Mouse (Mus musculus): ENCODE measurements at regions not wholly inside any gene's neighbourhood (a gene's known extent, or its start where the extent isn't known, plus 50 kb on each side); places are given as distances from the start of the nearest gene placed in this dataset.

- ATAC-seq = no peak
- H3K9me3 ChIP-seq (ENCODE audit: low read length) = no peaks in the 10 kb centered on the region
- no peak overlapping the region for H3K27ac ChIP-seq (ENCODE audit: low read depth)
- TF ChIP-seq EP300 (IDR thresholded peaks at IDR 0.05; ENCODE audit: low read depth) = no peak
- TF ChIP-seq CTCF (IDR thresholded peaks at IDR 0.05; ENCODE audit: low read depth) = no peak
- DNase-seq = no peak
- no peaks in the 10 kb centered on the region for H3K4me1 ChIP-seq (ENCODE audit: insufficient read depth)
- no peaks in the 10 kb centered on the region for H3K36me3 ChIP-seq (replicated peaks; ENCODE audit: insufficient read depth, low read length)
- no peaks in the 10 kb centered on the region for H3K27me3 ChIP-seq (ENCODE audit: insufficient read depth, low read length)
- no peak overlapping the region for H3K4me3 ChIP-seq (ENCODE audit: low read depth, low read length)
- H3K9ac ChIP-seq (replicated peaks) = no peak overlapping the region
- 43% methylated on average over 2 of the region's 2 CpGs for WGBS (ENCODE audit: insufficient replicate concordance)
- H3K4me2 ChIP-seq (ENCODE audit: low read depth, low read length) = no peak overlapping the region
Measured at GRCm38 (mm10) chr2:10966891-10967290, 205.0 kb upstream of the Prkcq start.

GRCm38 (mm10) chr2:10969111-10969689 is 202.7 kb upstream of the Prkcq start:
- H3K4me3 ChIP-seq (ENCODE audit: low read depth, low read length) = no peak overlapping the region
- no peaks in the 10 kb centered on the region for H3K36me3 ChIP-seq (replicated peaks; ENCODE audit: insufficient read depth, low read length)
- TF ChIP-seq CTCF (IDR thresholded peaks at IDR 0.05; ENCODE audit: low read depth) (no peak), EP300 (IDR thresholded peaks at IDR 0.05; ENCODE audit: low read depth) (no peak)
- no peak overlapping the region for H3K9ac ChIP-seq (replicated peaks)
- H3K4me1 ChIP-seq (ENCODE audit: insufficient read depth) = no peaks in the 10 kb centered on the region
- 83% methylated on average over 10 of the region's 10 CpGs for WGBS (ENCODE audit: insufficient replicate concordance)
- H3K4me2 ChIP-seq (ENCODE audit: low read depth, low read length) = no peak overlapping the region
- H3K9me3 ChIP-seq (ENCODE audit: low read length) = no peaks in the 10 kb centered on the region
- DNase-seq (no peak), ATAC-seq (no peak)
- H3K27me3 ChIP-seq (ENCODE audit: insufficient read depth, low read length) = no peaks in the 10 kb centered on the region
- no peak overlapping the region for H3K27ac ChIP-seq (ENCODE audit: low read depth)

- no peak overlapping the region for H3K4me2 ChIP-seq (ENCODE audit: low read depth, low read length)
- WGBS (ENCODE audit: insufficient replicate concordance) = 46% methylated on average over 3 of the region's 3 CpGs
- H3K4me1 ChIP-seq (ENCODE audit: insufficient read depth) = no peaks in the 10 kb centered on the region
- H3K27me3 ChIP-seq (ENCODE audit: insufficient read depth, low read length) = no peaks in the 10 kb centered on the region
- no peak for TF ChIP-seq EP300 (IDR thresholded peaks at IDR 0.05; ENCODE audit: low read depth)
- no peak for TF ChIP-seq CTCF (IDR thresholded peaks at IDR 0.05; ENCODE audit: low read depth)
- H3K27ac ChIP-seq (ENCODE audit: low read depth) = no peak overlapping the region
- no peak for DNase-seq
- H3K4me3 ChIP-seq (ENCODE audit: low read depth, low read length) = no peak overlapping the region
- no peak overlapping the region for H3K9ac ChIP-seq (replicated peaks)
- no peaks in the 10 kb centered on the region for H3K9me3 ChIP-seq (ENCODE audit: low read length)
- no peak for ATAC-seq
- no peaks in the 10 kb centered on the region for H3K36me3 ChIP-seq (replicated peaks; ENCODE audit: insufficient read depth, low read length)
Measured at GRCm38 (mm10) chr2:10972051-10972450, 199.9 kb upstream of the Prkcq start.

GRCm38 (mm10) chr2:10978772-10979171 is 193.1 kb upstream of the Prkcq start:
- no peak overlapping the region for H3K4me2 ChIP-seq (ENCODE audit: low read depth, low read length)
- DNase-seq (no peak), ATAC-seq (no peak)
- no peaks in the 10 kb centered on the region for H3K4me1 ChIP-seq (ENCODE audit: insufficient read depth)
- H3K4me3 ChIP-seq (ENCODE audit: low read depth, low read length) = no peak overlapping the region
- H3K27me3 ChIP-seq (ENCODE audit: insufficient read depth, low read length) = no peaks in the 10 kb centered on the region
- H3K27ac ChIP-seq (ENCODE audit: low read depth) = no peak overlapping the region
- WGBS (ENCODE audit: insufficient replicate concordance) = 78% methylated on average over 5 of the region's 5 CpGs
- no peaks in the 10 kb centered on the region for H3K36me3 ChIP-seq (replicated peaks; ENCODE audit: insufficient read depth, low read length)
- H3K9me3 ChIP-seq (ENCODE audit: low read length) = no peaks in the 10 kb centered on the region
- no peak overlapping the region for H3K9ac ChIP-seq (replicated peaks)
- TF ChIP-seq CTCF (IDR thresholded peaks at IDR 0.05; ENCODE audit: low read depth) (no peak), EP300 (IDR thresholded peaks at IDR 0.05; ENCODE audit: low read depth) (no peak)

- Histone ChIP-seq H3K27ac (ENCODE audit: low read depth) (no peak overlapping the region), H3K27me3 (ENCODE audit: insufficient read depth, low read length) (no peaks in the 10 kb centered on the region), H3K9me3 (ENCODE audit: low read length) (no peaks in the 10 kb centered on the region), H3K36me3 (replicated peaks; ENCODE audit: insufficient read depth, low read length) (no peaks in the 10 kb centered on the region), H3K4me1 (ENCODE audit: insufficient read depth) (no peaks in the 10 kb centered on the region), H3K9ac (replicated peaks) (no peak overlapping the region), H3K4me2 (ENCODE audit: low read depth, low read length) (no peak overlapping the region), H3K4me3 (ENCODE audit: low read depth, low read length) (no peak overlapping the region)
- WGBS (ENCODE audit: insufficient replicate concordance) = 66% methylated on average over 7 of the region's 7 CpGs
- no peak for TF ChIP-seq CTCF (IDR thresholded peaks at IDR 0.05; ENCODE audit: low read depth)
- TF ChIP-seq EP300 (IDR thresholded peaks at IDR 0.05; ENCODE audit: low read depth) = no peak
- ATAC-seq = no peak
- no peak for DNase-seq
Measured at GRCm38 (mm10) chr2:10986101-10986500, 185.8 kb upstream of the Prkcq start.

- Histone ChIP-seq H3K27me3 (ENCODE audit: insufficient read depth, low read length) (no peaks in the 10 kb centered on the region), H3K9ac (replicated peaks) (no peak overlapping the region), H3K4me2 (ENCODE audit: low read depth, low read length) (no peak overlapping the region), H3K4me3 (ENCODE audit: low read depth, low read length) (no peak overlapping the region), H3K4me1 (ENCODE audit: insufficient read depth) (no peaks in the 10 kb centered on the region), H3K9me3 (ENCODE audit: low read length) (no peaks in the 10 kb centered on the region), H3K36me3 (replicated peaks; ENCODE audit: insufficient read depth, low read length) (no peaks in the 10 kb centered on the region), H3K27ac (ENCODE audit: low read depth) (no peak overlapping the region)
- WGBS (ENCODE audit: insufficient replicate concordance) = 80% methylated on average over 7 of the region's 7 CpGs
- DNase-seq (no peak), ATAC-seq (no peak)
- TF ChIP-seq CTCF (IDR thresholded peaks at IDR 0.05; ENCODE audit: low read depth) (no peak), EP300 (IDR thresholded peaks at IDR 0.05; ENCODE audit: low read depth) (no peak)
Measured at GRCm38 (mm10) chr2:10990043-10990728, 181.7 kb upstream of the Prkcq start.

Data from liver, postnatal 0 days (tissue).